ENCODE assay signal across 10 mouse cellular contexts in genomic region chr7:145289302-145289701, GRCm38 (mm10). TPM values are rescaled to one million over a fixed set of nuclear protein-coding genes. Genes with fewer than 3 reads are reported as not detected.
DNase-seq lines count a peak whose midpoint lies in the region; ATAC-seq and TF ChIP-seq lines count a peak whose summit lies in the region.
"Had no signal": no experiment of that assay in that cellular context is flagged by ENCODE, and none has a peak within 500 bp of the region (broad histone marks: within the 10 kb centered on the region; RNA-seq: fewer than 3 reads in every experiment).

No protein-coding gene starts in this region.

- WGBS in kidney, embryonic 14.5 days = 24% methylated on average over 5 of the region's 5 CpGs
- 15% methylated on average over 5 of the region's 5 CpGs for WGBS in cerebellum, adult 2 months
- WGBS in kidney, postnatal 0 days = 22% methylated on average over 5 of the region's 5 CpGs

- no peak for TF ChIP-seq POLR2A in cerebellum, adult 2 months (IDR thresholded peaks at IDR 0.05; ENCODE audit: borderline replicate concordance, insufficient read depth, low read length)

- H3K27ac ChIP-seq in kidney, embryonic 14.5 days (ENCODE audit: low read depth, low read length) = no peak overlapping the region
- H3K27ac ChIP-seq in cerebellum, adult 2 months (ENCODE audit: insufficient read depth, low read length) = 0 out of 2 replicates have a peak overlapping the region, but pooled peaks have one; percentile 15
- H3K27ac ChIP-seq in kidney, postnatal 0 days = no peak overlapping the region
- H3K27ac ChIP-seq: embryonic facial prominence, embryonic 12.5 days; limb, embryonic 12.5 days had no signal

- no peaks in the 10 kb centered on the region for H3K27me3 ChIP-seq in kidney, embryonic 14.5 days (ENCODE audit: control insufficient read depth, insufficient read depth, low read length)
- H3K27me3 ChIP-seq in cerebellum, adult 2 months (ENCODE audit: control insufficient read depth, insufficient read depth, low read length) = no peaks in the 10 kb centered on the region
- H3K27me3 ChIP-seq in kidney, postnatal 0 days (ENCODE audit: insufficient read depth, low read length) = no peaks in the 10 kb centered on the region
- H3K27me3 ChIP-seq: embryonic facial prominence, embryonic 12.5 days; limb, embryonic 12.5 days had no signal

- H3K4me2 ChIP-seq in kidney, embryonic 14.5 days (replicated peaks; ENCODE audit: low read depth, low read length) = no peak overlapping the region
- H3K4me2 ChIP-seq in kidney, postnatal 0 days (ENCODE audit: low read length) = no peak overlapping the region
- H3K4me2 ChIP-seq: embryonic facial prominence, embryonic 12.5 days; limb, embryonic 12.5 days had no signal

- ATAC-seq in kidney, embryonic 14.5 days (ENCODE audit: low FRiP score, low TSS enrichment) = peak; percentile 60; the same call in 1 of the 2 replicates
- no peak for ATAC-seq in kidney, postnatal 0 days (replicated peaks; ENCODE audit: low FRiP score, low read depth)

- 0 out of 2 replicates have a peak overlapping the region, but pooled peaks have one; percentile 23 for H3K9ac ChIP-seq in kidney, embryonic 14.5 days (ENCODE audit: low read depth, low read length)
- no peak overlapping the region for H3K9ac ChIP-seq in kidney, postnatal 0 days (ENCODE audit: low read depth, low read length)
- H3K9ac ChIP-seq: embryonic facial prominence, embryonic 12.5 days; limb, embryonic 12.5 days had no signal

- no peaks in the 10 kb centered on the region for H3K36me3 ChIP-seq in kidney, embryonic 14.5 days (ENCODE audit: control insufficient read depth, insufficient read depth, low read length)
- no peaks in the 10 kb centered on the region for H3K36me3 ChIP-seq in kidney, postnatal 0 days (ENCODE audit: insufficient read depth, low read length)
- H3K36me3 ChIP-seq: embryonic facial prominence, embryonic 12.5 days; limb, embryonic 12.5 days had no signal

- peak; percentile 73 for TF ChIP-seq CTCF in cerebellum, adult 2 months (IDR thresholded peaks at IDR 0.05; ENCODE audit: borderline replicate concordance, insufficient read depth, low read depth, low read length)
- peak; percentile 70 for TF ChIP-seq CTCF in kidney, postnatal 0 days (IDR thresholded peaks at IDR 0.05; ENCODE audit: low read depth)

- no peak overlapping the region for H3K4me3 ChIP-seq in kidney, embryonic 14.5 days (ENCODE audit: low read length)
- H3K4me3 ChIP-seq in cerebellum, adult 2 months (replicated peaks; ENCODE audit: insufficient read depth, low read depth, low read length) = no peak overlapping the region
- H3K4me3 ChIP-seq in kidney, postnatal 0 days (replicated peaks; ENCODE audit: low read depth, low read length) = no peak overlapping the region
- H3K4me3 ChIP-seq: embryonic facial prominence, embryonic 12.5 days; limb, embryonic 12.5 days had no signal

- no peak for DNase-seq in kidney, adult 11 months
- DNase-seq in ES-CJ7 (ENCODE audit: low read depth, low spot score) = peak; percentile 83
- DNase-seq in cerebellum, adult 2 months = peak; percentile 73 to 74
- peak; percentile 71 for DNase-seq in kidney, postnatal 0 days (ENCODE audit: low spot score)
- no peak for DNase-seq in yolk sac, embryonic 10.5 days (ENCODE audit: low spot score)
- DNase-seq in B cell, adult 2 months = no peak
- DNase-seq in layer of hippocampus, adult 9-11 months = no peak

- no peaks in the 10 kb centered on the region for H3K4me1 ChIP-seq in kidney, embryonic 14.5 days (ENCODE audit: control insufficient read depth, insufficient read depth, low read length)
- peaks cover 24% of the 10 kb centered on the region for H3K4me1 ChIP-seq in cerebellum, adult 2 months (ENCODE audit: control insufficient read depth, insufficient read depth, low read length)
- no peaks in the 10 kb centered on the region for H3K4me1 ChIP-seq in kidney, postnatal 0 days (replicated peaks; ENCODE audit: insufficient read depth, low read length)

- H3K9me3 ChIP-seq in kidney, embryonic 14.5 days (ENCODE audit: control insufficient read depth, low read length) = no peaks in the 10 kb centered on the region
- no peaks in the 10 kb centered on the region for H3K9me3 ChIP-seq in kidney, postnatal 0 days (replicated peaks; ENCODE audit: low read length)
- H3K9me3 ChIP-seq: embryonic facial prominence, embryonic 12.5 days; limb, embryonic 12.5 days had no signal

RNA-seq across cellular contexts. Expression of gene Tpcn2, which starts 5.5 kb away (rescaled TPM):
- polyA plus RNA-seq in kidney, embryonic 14.5 days (2014; fragmentation: Nextera tagmentation; extraction: Ambion mirVana) = 4.0 and 4.4 TPM in 2 replicates
- 24.4 and 29.0 TPM in 2 replicates for polyA plus RNA-seq in cerebellum, adult 2 months (2012; rRNA removed)
- polyA plus RNA-seq in kidney, postnatal 0 days (2015; fragmentation: Nextera tagmentation; extraction: Ambion mirVana) = 7.7 and 8.7 TPM in 2 replicates

RNA-seq across cellular contexts. Expression of gene Mrgprf, which starts 11.3 kb away (rescaled TPM):
- polyA plus RNA-seq in kidney, embryonic 14.5 days (2014; fragmentation: Nextera tagmentation; extraction: Ambion mirVana) = 1.7 and 2.2 TPM in 2 replicates
- 24.0 and 30.8 TPM in 2 replicates for polyA plus RNA-seq in cerebellum, adult 2 months (2012; rRNA removed)
- polyA plus RNA-seq in kidney, postnatal 0 days (2015; fragmentation: Nextera tagmentation; extraction: Ambion mirVana) = 3.5 and 3.8 TPM in 2 replicates

RNA-seq across cellular contexts. Expression of gene Mrgprd, which starts 25.3 kb away (rescaled TPM):
- not detected in 2 replicates for polyA plus RNA-seq in kidney, embryonic 14.5 days (2014; fragmentation: Nextera tagmentation; extraction: Ambion mirVana)
- not detected in 2 replicates for polyA plus RNA-seq in cerebellum, adult 2 months (2012; rRNA removed)
- not detected in 2 replicates for polyA plus RNA-seq in kidney, postnatal 0 days (2015; fragmentation: Nextera tagmentation; extraction: Ambion mirVana)
- polyA plus RNA-seq: embryonic facial prominence, embryonic 12.5 days; limb, embryonic 12.5 days had no signal

Comparison
In these comparisons a context has a peak if more than half of its experiments do, and no peak if none do; other contexts are left out.
1. DNase-seq: peak in ES-CJ7 (single experiment), cerebellum, adult 2 months (2 of 2) and kidney, postnatal 0 days (single experiment); none in kidney, adult 11 months (single experiment), yolk sac, embryonic 10.5 days (single experiment), B cell, adult 2 months (0 of 2) and layer of hippocampus, adult 9-11 months (single experiment).